Mouse (Mus musculus): ENCODE measurements around the gene Gm10283.
"Not testable (repeated sequence)": the region's sequence is repeated elsewhere in the genome, so short reads cannot be mapped to it uniquely, and the experiment has no call there.

Gm10283 gene

GRCm38 (mm10) chr8:60503098-60503497, at the start of gene Gm10283:
Gene Gm10283, minus strand, starts transcription at chr8:60503198.
- no peak for DNase-seq (ENCODE audit: extremely low read depth, low read depth)

DNA sequence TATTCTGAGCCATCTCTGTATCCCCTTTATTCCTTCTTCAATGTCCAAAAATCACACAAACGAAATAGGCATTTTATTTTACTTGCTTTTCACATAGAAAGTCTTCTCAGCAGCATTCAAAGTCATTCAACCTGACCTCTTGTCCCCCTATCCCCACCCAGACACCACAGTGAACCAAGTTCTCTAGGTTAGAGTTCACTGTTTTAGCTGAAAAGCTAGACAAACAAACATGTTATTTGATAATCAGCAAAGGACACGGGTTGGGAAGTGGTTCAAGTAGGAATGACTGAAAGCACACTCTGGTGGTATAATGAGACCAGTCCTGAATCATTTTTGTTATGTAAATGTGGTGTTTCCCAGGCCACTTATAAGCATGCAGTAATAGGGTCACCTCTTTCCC, 31.9 kb upstream of the Gm10283 start:
- no peak for DNase-seq (ENCODE audit: extremely low read depth, low read depth)

DNA sequence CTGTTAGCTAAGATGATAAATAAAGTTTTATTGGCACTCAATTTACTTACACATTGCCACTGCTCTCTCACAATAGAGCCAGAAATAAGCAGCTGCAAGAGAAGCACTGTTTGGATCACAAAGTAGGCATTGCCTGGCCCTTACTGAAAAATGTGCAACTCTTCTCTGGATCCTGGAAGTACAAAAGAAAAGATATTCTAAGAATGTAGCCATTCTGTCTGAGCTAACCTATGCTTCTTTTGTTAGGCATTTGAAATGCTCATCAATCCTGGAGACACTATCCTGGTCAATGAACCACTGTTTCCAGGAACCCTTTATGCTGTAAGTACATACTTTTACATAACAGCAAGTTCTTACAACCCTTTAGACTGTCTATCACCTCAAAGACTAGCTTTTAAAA, 15.3 kb upstream of the Gm10283 start:
- no peak for DNase-seq (ENCODE audit: extremely low read depth, low read depth)

- peak; percentile 5 for DNase-seq (ENCODE audit: extremely low read depth, low read depth)
Observed at GRCm38 (mm10) chr8:60505653-60506521, 2.9 kb upstream of the Gm10283 start, which contains the start of gene Aadat. Gene Aadat, plus strand, starts transcription at chr8:60505932.

GRCm38 (mm10) chr8:60495046-60495445, 8.0 kb downstream of the Gm10283 start:
- DNase-seq (ENCODE audit: extremely low read depth, low read depth) = not testable (repeated sequence)

- DNase-seq (ENCODE audit: extremely low read depth, low read depth) = no peak
Observed at GRCm38 (mm10) chr8:60494606-60495005, 8.4 kb downstream of the Gm10283 start.

- no peak for DNase-seq (ENCODE audit: extremely low read depth, low read depth)
Observed at GRCm38 (mm10) chr8:60492471-60492870, 10.5 kb downstream of the Gm10283 start.

- no peak for DNase-seq (ENCODE audit: extremely low read depth, low read depth)
Observed at GRCm38 (mm10) chr8:60491871-60492270, 11.1 kb downstream of the Gm10283 start.

DNA sequence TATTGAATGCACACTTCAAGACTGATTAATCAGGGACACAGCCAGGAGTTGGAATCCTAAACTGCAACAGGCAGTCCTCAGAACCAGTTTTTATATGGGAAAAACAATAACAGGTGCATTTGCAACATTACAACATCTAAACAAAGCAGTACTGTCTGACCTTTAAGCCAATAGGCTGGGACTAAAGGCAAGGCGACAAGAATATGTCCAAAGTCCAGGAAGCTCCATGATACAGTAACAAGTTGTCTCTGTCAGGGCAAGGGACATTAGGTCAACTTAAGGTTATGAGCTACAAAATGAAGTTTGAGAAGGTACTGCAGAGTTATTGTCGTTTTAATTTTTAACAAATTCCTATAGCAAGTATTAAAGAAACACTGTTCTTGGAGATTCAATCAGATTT, 12.9 kb downstream of the Gm10283 start:
- DNase-seq (ENCODE audit: extremely low read depth, low read depth) = no peak

DNA sequence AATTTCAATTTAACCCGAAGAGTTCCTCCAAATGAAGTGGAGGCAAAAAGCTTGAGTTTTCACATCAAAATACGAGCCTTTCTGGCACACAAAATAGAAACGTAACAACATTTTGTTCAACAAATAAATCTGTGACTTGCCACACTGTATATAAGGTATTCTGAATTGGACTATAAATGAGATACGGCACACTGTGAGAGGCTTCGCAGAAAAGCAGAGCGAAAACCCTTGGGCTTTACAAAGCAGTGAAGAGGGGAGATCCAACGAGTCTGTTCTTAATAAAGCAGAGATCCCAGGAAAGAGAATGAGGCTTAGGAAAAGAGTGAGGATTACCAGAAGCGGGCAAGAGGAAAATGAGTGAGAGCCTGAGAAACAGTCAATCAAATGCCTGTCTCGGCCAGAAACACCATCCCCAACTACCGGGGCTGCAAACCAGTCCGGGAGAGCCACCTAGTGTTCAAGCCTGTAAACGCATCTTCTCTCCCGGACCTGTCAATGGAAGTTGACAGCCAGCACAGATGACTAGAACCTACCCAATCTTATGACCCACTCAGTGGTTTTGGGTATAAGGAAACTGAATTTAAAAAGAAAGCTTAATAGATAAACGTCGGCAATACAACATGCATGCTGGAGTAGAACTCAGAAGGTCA, 36.2 kb downstream of the Gm10283 start:
- no peak for DNase-seq (ENCODE audit: extremely low read depth, low read depth)

DNA sequence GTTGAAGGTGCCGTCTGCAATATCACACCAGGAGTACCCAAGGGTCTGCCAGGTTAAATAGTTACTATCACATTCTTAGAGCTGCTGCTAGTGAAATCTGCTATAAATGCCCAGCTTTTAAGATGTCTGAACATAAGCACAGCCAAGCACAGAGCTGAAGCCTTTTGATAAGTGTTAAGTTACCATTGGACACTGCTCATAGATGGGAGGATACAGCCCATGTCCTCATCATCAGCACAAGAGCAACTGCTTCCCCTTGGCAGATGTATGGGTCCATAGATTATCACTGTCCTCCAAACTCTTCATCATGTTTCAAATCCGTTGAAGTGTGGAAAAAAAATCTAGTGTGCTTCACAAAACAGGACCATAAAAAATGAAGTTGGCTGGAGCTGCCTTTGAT, 53.7 kb downstream of the Gm10283 start:
- no peak for DNase-seq (ENCODE audit: extremely low read depth, low read depth)

DNA sequence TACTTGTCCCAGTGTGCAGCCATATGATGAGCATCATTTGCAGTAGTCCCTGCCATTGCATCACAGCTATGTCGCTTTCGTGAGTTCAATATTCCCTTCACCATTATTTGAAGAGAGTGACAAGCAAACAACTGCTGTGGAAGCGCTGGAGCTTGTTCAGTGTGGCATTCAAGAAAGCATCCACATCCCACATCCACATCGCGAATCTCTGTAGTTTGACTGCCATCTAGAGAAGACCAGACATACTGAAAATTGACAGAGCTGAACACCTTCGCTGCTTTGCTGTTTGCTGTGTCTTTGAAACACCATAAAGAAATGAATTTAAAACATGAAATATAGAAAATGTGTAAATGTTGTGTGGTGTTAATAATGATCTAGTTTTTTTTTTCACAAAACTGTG, 58.0 kb downstream of the Gm10283 start:
- DNase-seq (ENCODE audit: extremely low read depth, low read depth) = no peak

DNA sequence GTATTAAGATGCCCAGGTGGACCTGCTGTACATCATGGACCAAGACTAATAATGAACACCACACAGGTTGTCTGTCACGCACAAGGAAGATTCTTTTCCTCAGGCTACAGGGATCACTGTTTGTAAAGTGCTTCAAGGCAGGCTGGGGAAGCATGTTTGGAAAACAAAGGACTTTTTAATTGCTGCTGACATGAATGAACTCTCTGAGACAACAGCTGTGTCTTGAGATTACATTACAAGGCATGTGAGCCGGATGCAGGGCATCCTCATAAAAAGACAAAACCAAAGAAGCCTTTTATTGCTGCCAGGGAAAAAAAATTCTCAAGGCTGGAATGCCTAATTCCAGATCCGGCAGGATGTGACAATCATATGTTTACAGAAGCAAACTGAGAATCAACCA, 64.4 kb downstream of the Gm10283 start:
- no peak for DNase-seq (ENCODE audit: extremely low read depth, low read depth)

DNA sequence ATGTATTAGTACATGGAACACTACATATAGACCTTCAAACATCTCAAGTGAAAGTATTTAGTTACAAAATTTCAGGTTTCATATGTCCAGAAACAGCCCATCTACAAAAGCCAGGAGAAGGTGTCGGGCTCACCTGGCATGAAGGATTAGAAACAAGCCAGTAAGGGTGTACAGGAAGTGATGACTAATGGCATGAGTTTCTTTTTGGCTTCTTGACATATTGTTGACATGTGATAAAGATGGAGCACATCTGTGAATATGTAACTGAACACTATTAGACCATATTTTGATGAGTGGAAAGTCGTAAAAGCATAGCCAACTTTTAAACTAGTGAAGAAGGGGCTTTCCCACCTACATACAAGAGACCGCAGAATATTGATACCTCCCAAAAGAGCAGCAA, 66.1 kb downstream of the Gm10283 start:
- no peak for DNase-seq (ENCODE audit: extremely low read depth, low read depth)

DNA sequence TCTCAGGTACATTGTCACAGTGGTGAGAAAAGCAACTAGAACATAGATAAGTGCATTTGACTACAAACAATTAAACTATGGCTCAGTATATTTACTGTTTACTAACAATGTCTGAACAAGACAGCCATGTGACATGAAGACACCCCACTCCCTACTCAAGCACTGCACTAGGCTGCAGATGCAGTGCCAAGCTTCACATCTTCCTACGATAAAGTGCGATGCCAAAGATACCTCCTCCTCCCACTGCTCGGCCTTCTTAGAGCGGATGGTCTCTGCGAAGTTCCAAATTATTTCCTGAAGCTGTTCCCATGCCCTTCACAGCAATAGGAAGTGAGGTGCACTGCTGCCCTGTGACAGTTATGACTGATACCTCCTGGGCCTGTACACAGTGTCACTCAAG, 70.3 kb downstream of the Gm10283 start:
- DNase-seq (ENCODE audit: extremely low read depth, low read depth) = no peak

DNA sequence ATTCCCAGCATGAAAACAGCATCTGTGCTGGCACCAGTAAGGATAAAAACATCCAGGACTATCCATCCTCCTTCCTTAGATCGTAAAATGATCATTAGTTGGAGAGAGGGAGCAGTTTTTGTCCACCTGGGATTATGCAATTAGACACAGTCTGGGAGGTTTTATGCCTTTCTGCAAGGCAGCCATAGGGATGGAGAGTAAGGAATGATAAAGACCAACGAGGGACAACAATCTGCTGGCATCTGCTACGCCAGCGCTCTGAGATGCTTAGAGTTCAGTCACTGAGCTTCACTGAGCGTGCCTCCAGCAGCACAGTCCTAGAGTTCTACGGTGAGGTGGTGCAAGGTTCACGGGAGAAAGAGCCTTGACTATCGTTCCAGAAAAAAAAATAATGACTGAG, 96.6 kb downstream of the Gm10283 start:
- no peak for DNase-seq (ENCODE audit: extremely low read depth, low read depth)

DNA sequence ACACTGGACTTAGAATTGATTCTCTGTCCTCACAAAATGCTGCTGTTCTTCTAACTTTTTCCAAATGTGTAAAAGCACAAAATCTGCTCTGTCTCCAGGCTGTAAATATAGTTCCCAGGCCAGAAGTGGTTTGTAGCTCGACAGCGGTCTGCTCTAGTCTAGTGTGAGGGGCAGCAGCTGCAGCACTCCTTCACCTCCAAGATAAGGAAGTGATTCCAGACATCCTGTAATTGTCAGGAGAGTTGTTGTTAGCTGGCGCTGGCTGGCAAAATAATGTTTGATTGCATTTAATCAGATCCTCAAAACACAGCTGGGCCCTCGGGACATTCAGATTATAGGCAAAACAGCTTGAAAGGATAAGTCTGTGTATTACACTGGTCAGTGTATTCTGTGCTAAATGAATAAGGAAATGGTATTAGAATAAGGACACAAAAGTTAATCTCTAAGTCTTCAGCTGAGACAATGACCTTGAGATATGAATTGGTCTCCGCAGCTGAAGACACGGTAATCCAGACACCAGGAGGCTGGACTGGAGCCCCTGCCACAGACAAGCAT, 97.9 kb downstream of the Gm10283 start:
- DNase-seq (ENCODE audit: extremely low read depth, low read depth) = no peak

- no peak for DNase-seq (ENCODE audit: extremely low read depth, low read depth)
Observed at GRCm38 (mm10) chr8:60393675-60394074, 109.3 kb downstream of the Gm10283 start.

DNA sequence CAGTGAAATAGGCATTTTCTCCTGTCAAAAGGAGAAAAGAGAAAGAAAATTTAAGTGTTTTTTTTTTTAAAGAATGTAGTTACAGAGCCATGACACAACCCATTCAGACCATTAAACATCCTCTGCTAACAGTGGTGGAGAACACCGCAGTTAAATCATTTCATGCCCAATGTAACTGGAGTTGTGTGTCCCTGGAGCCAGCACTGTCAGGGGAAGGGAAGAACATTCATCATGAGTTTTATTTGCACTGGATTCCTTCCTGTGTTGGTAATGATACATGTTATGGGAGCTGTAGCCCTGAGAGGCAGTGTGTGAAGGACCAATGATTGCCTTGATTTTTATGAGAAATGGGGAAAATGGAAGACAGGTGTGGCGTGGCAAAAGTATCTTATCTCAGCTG, 116.4 kb downstream of the Gm10283 start:
- DNase-seq (ENCODE audit: extremely low read depth, low read depth) = no peak
